Mouse (Mus musculus) CH12.LX (cell line): ENCODE measurements around the gene Nfic.

Experiments
- MAX ChIP-seq: IDR thresholded peaks from 2 replicates; pipeline ENCODE4 v1.6.1; 2011; ENCODE audit warnings: low read length, improper control_type of control experiment
- MYC ChIP-seq: IDR thresholded peaks from 2 replicates; pipeline ENCODE4 v1.6.1; 2011; ENCODE audit warnings: low read depth, mild to moderate bottlenecking, improper control_type of control experiment, low read length

GRCm38 (mm10) chr10:81367207-81367495 is 88.3 kb downstream of the Nfic start:
- no peak for TF ChIP-seq MYC
- TF ChIP-seq MAX: no peak
